Mouse (Mus musculus) liver, adult 2 months (tissue): ENCODE results near the gene Tnfsf11.

Experiments used
- CTCF ChIP-seq: fragments of 200-500 bp; IDR thresholded peaks from 2 replicates; pipeline ENCODE4 v1.5.1; 2011; ENCODE audit warnings: low read depth, low read length, control low read depth
- POLR2A ChIP-seq: fragments of 200-500 bp; IDR thresholded peaks from 2 replicates; pipeline ENCODE4 v1.6.1; 2011; ENCODE audit warnings: low read length, control low read depth; ENCODE audit not compliant: insufficient read depth; ENCODE audit errors: extremely low read depth

GRCm38 (mm10) chr14:78289912-78290523 is 17.8 kb downstream of the Tnfsf11 start:
- TF ChIP-seq POLR2A (no peak), CTCF (no peak)
